Mouse (Mus musculus) intestine, postnatal 0 days (tissue): ENCODE data around the gene Hist2h2ac. TPM values are rescaled to one million over a fixed set of nuclear protein-coding genes. Genes with fewer than 3 reads are reported as not detected.

Experiments
- ATAC-seq: fragments of 200-750 bp; cut with Nextera tagmentation; 2 replicates; pipeline ENCODE4 v1.8.0; 2017; ENCODE audit warnings: mild to moderate bottlenecking, moderate TSS enrichment, moderate library complexity
- H3K27ac ChIP-seq: fragments of 300-500 bp; sonication (generic); 2 replicates; pipeline ENCODE4 v1.5.1; 2014; ENCODE audit warnings: mild to moderate bottlenecking, low read depth, low read length, moderate library complexity
- H3K27me3 ChIP-seq: fragments of 300-500 bp; sonication (generic); replicated peaks from 2 replicates; pipeline ENCODE4 v1.6.1; 2014; ENCODE audit warnings: low read length, mixed read lengths; ENCODE audit not compliant: control insufficient read depth, insufficient read depth
- H3K36me3 ChIP-seq: fragments of 300-500 bp; sonication (generic); 2 replicates; pipeline ENCODE4 v1.6.1; 2014; ENCODE audit warnings: mild to moderate bottlenecking, moderate library complexity; ENCODE audit not compliant: control insufficient read depth, insufficient read depth
- H3K4me1 ChIP-seq: fragments of 300-500 bp; sonication (generic); replicated peaks from 2 replicates; pipeline ENCODE4 v1.6.1; 2014; ENCODE audit warnings: antibody characterized with exemption, low read length, mixed read lengths; ENCODE audit not compliant: control insufficient read depth, insufficient read depth
- H3K4me2 ChIP-seq: fragments of 300-500 bp; sonication (generic); replicated peaks from 2 replicates; pipeline ENCODE4 v1.6.1; 2014; ENCODE audit warnings: low read depth, mild to moderate bottlenecking, moderate library complexity
- H3K4me3 ChIP-seq: fragments of 300-500 bp; sonication (generic); 2 replicates; pipeline ENCODE4 v1.5.1; 2014; ENCODE audit warnings: low read depth, low read length
- H3K9ac ChIP-seq: fragments of 300-500 bp; sonication (generic); 2 replicates; pipeline ENCODE4 v1.6.1; 2014; ENCODE audit warnings: mild to moderate bottlenecking, low read depth, low read length
- H3K9me3 ChIP-seq: fragments of 300-500 bp; sonication (generic); 2 replicates; pipeline ENCODE4 v1.6.1; 2016; ENCODE audit warnings: mixed run types; ENCODE audit not compliant: control insufficient read depth
- CTCF ChIP-seq: sonication (generic); IDR thresholded peaks from 2 replicates; pipeline ENCODE4 v1.5.1; 2016; ENCODE audit warnings: low read depth, mild to moderate bottlenecking, control low read depth, antibody characterized with exemption, moderate library complexity
- WGBS: fragments of 180-500 bp; shearing (Covaris S2); extraction: QIAGEN DNeasy Blood & Tissue Kit; methylation state at CpG from one replicate; pipeline ENCODE4 v1.1.7; 2014; 5-methylcytosine and 5-hydroxymethylcytosine counted together
- polyA plus RNA-seq: library from polyadenylated mRNA; unstranded; fragments of >200 nt; fragmentation: Nextera tagmentation; extraction: Ambion mirVana; gene quantifications from 2 replicates; pipeline ENCODE4 v1.2.1, GENCODE M21; 2015

Gene Hist2h2ac
- polyA plus RNA-seq, 1 experiment from 2014 or later: 2.3 TPM

DNA sequence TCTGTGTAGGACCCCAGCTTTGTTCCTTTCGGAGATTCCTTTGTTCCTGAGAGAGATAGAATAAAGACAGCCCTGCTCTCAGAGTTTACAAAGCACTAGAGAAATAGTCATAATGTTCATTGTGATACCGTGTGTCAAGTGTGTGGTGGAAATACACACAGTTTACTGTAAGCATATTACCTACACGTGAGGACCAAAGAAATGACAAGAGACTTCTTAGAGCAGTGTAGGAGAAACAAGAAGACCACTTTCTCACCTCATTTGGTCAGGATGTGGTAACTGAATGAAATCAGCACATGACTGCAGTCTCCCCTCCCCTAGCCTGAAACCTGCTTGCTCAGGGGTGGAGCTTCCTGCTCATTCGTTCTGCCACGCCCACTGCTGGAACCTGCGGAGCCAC is 22.5 kb downstream of the Hist2h2ac start:
- H3K27ac ChIP-seq: no peak overlapping the region
- H3K4me2 ChIP-seq: peak overlapping the region; percentile 91

DNA sequence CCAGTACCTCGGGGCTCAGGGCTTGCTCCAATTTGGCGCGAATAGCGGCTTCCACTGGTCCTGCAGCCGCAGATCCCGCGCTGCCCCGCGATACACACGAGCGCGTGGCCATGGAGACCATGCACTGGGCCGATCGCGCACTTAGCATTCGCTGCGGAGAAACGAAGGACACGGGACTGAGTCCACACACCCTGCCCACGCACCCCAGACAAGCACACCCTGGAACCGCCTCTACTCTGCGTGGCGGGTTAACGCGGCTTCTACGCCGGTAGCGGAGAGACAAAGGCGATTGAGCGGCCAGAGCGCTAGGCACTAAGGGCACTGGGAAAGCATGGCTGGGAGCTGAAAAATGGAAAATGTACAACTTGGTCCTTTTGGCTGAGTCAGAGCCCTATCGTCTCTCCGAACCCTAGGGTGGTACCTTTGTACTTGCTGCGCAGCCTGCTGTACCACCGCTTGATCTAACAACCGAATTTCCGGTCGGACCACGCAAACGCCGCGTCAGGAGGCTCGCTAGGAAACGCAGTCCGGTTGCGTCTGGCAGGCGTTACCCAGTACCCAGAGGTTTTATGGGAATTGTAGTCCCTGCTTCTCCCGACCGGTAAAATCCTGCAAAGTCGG is 23.4 kb downstream of the Hist2h2ac start:
- peak; percentile 92 for ATAC-seq
- TF ChIP-seq CTCF: peak; percentile 41
- Histone ChIP-seq H3K4me2 (peak overlapping the region; percentile 91), H3K27me3 (no peaks in the 10 kb centered on the region), H3K9me3 (no peaks in the 10 kb centered on the region), H3K27ac (peak overlapping the region; percentile 82), H3K9ac (peak overlapping the region; percentile 57), H3K4me1 (no peaks in the 10 kb centered on the region; the same call in 1 of the 2 replicates), H3K36me3 (no peaks in the 10 kb centered on the region), H3K4me3 (peak overlapping the region; percentile 59)
- under 1% methylated on average over 50 of the region's 50 CpGs for WGBS

More for the DNA sequence above, 22.5 kb downstream of the Hist2h2ac start:
- Histone ChIP-seq H3K36me3 (no peaks in the 10 kb centered on the region), H3K27me3 (no peaks in the 10 kb centered on the region), H3K4me3 (peak overlapping the region; percentile 59), H3K9me3 (no peaks in the 10 kb centered on the region), H3K9ac (no peak overlapping the region), H3K4me1 (no peaks in the 10 kb centered on the region; the same call in 1 of the 2 replicates)
- WGBS: under 1% methylated on average over 6 of the region's 6 CpGs
- peak; percentile 14; the same call in 1 of the 2 replicates for ATAC-seq
- TF ChIP-seq CTCF: no peak

GRCm38 (mm10) chr3:96196437-96197128 is 24.1 kb downstream of the Hist2h2ac start:
- no peak for ATAC-seq
- TF ChIP-seq CTCF: no peak

GRCm38 (mm10) chr3:96195616-96196313 is 24.9 kb downstream of the Hist2h2ac start:
- Histone ChIP-seq H3K9ac (no peak overlapping the region), H3K27ac (no peak overlapping the region), H3K36me3 (no peaks in the 10 kb centered on the region), H3K4me1 (no peaks in the 10 kb centered on the region; the same call in 1 of the 2 replicates), H3K27me3 (no peaks in the 10 kb centered on the region), H3K4me3 (no peak overlapping the region), H3K4me2 (no peak overlapping the region), H3K9me3 (no peaks in the 10 kb centered on the region)
- no peak for ATAC-seq
- 93% methylated on average over 11 of the region's 11 CpGs for WGBS
- TF ChIP-seq CTCF: no peak; the same call in 1 of the 2 replicates

More at GRCm38 (mm10) chr3:96196437-96197128, 24.1 kb downstream of the Hist2h2ac start:
- Histone ChIP-seq H3K27me3 (no peaks in the 10 kb centered on the region), H3K4me3 (peak overlapping the region; percentile 59), H3K4me2 (peak overlapping the region; percentile 91), H3K9ac (peak overlapping the region; percentile 57), H3K36me3 (no peaks in the 10 kb centered on the region), H3K4me1 (no peaks in the 10 kb centered on the region; the same call in 1 of the 2 replicates), H3K9me3 (no peaks in the 10 kb centered on the region), H3K27ac (peak overlapping the region; percentile 82; the same call in 1 of the 2 replicates)
- 18% methylated on average over 27 of the region's 27 CpGs for WGBS

DNA sequence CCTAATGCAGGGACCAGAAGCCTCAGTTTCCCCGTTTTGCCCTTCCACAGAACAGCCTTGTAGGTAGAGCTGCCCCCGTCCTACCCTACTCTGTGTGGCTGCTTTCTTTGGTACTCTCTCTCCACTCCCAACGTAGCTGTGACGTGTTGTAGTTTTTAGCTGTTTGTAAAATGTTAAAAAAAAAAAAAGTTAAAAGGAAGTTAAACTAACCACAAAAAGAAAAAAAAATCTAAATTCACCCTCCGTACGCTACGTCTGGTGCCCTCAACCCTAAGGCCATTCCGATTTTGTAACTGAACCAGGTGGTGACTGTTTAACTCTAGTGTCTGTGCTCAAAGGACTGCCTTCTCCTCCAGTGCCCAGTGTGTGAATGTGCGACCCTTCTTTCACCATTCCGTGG is 25.7 kb downstream of the Hist2h2ac start:
- H3K4me3 ChIP-seq: no peak overlapping the region
- H3K4me2 ChIP-seq: no peak overlapping the region
- ATAC-seq: no peak
- no peak for TF ChIP-seq CTCF
- H3K36me3 ChIP-seq: no peaks in the 10 kb centered on the region
- H3K27ac ChIP-seq: no peak overlapping the region
- 83% methylated on average over 10 of the region's 10 CpGs for WGBS
- H3K4me1 ChIP-seq: no peaks in the 10 kb centered on the region; the same call in 1 of the 2 replicates
- no peak overlapping the region for H3K9ac ChIP-seq
- no peaks in the 10 kb centered on the region for H3K27me3 ChIP-seq
- H3K9me3 ChIP-seq: no peaks in the 10 kb centered on the region

GRCm38 (mm10) chr3:96192977-96193376 is 27.7 kb downstream of the Hist2h2ac start:
- Histone ChIP-seq H3K9me3 (no peaks in the 10 kb centered on the region), H3K4me2 (no peak overlapping the region), H3K27ac (no peak overlapping the region), H3K36me3 (no peaks in the 10 kb centered on the region), H3K9ac (no peak overlapping the region), H3K4me3 (no peak overlapping the region), H3K4me1 (no peaks in the 10 kb centered on the region; the same call in 1 of the 2 replicates), H3K27me3 (no peaks in the 10 kb centered on the region)
- WGBS: 61% methylated on average over 12 of the region's 12 CpGs
- no peak for TF ChIP-seq CTCF
- no peak for ATAC-seq
